Mouse (Mus musculus) right cerebral cortex, postnatal 25 days (tissue): Measurements from ENCODE around the gene Pan2.
A peak's percentile ranks its signal among the peaks of the same experiment; 100 is the strongest.

Experiments used
- DNase-seq: peaks from one replicate; pipeline ENCODE4 v3.0.0; 2022

The Pan2 gene

GRCm38 (mm10) chr10:128337306-128338181 is 34.4 kb downstream of the Pan2 start, which contains the start of gene Cs:
Gene Cs (plus strand): TSS chr10:128337734.
- DNase-seq: peak; percentile 96

- no peak for DNase-seq
These were observed 35.3 kb downstream of the Pan2 start for GRCm38 (mm10) chr10:128338415-128338814.

GRCm38 (mm10) chr10:128338948-128339347 is 35.8 kb downstream of the Pan2 start:
- no peak for DNase-seq

GRCm38 (mm10) chr10:128340257-128340656 is 37.1 kb downstream of the Pan2 start:
- DNase-seq: no peak

GRCm38 (mm10) chr10:128343436-128343835 is 40.3 kb downstream of the Pan2 start:
- DNase-seq: no peak

GRCm38 (mm10) chr10:128344568-128345275 is 41.6 kb downstream of the Pan2 start:
- peak; percentile 56 for DNase-seq

- no peak for DNase-seq
These were observed 44.4 kb downstream of the Pan2 start for GRCm38 (mm10) chr10:128347541-128347940.

- no peak for DNase-seq
These were observed 55.7 kb downstream of the Pan2 start for GRCm38 (mm10) chr10:128358796-128359195.

- no peak for DNase-seq
These were observed 56.1 kb downstream of the Pan2 start for GRCm38 (mm10) chr10:128359226-128359625.

- no peak for DNase-seq
These were observed 58.7 kb downstream of the Pan2 start for GRCm38 (mm10) chr10:128361836-128362235.

GRCm38 (mm10) chr10:128362568-128362967 is 59.4 kb downstream of the Pan2 start:
- no peak for DNase-seq

GRCm38 (mm10) chr10:128367899-128368401 is 64.8 kb downstream of the Pan2 start:
- DNase-seq: peak; percentile 19

- peak; percentile 95 for DNase-seq
These were observed 65.5 kb downstream of the Pan2 start, which contains the start of gene Coq10a for GRCm38 (mm10) chr10:128368402-128369217. Gene Coq10a (minus strand): TSS chr10:128368997.

GRCm38 (mm10) chr10:128369218-128369543 is 66.0 kb downstream of the Pan2 start:
- DNase-seq: no peak

GRCm38 (mm10) chr10:128369599-128369998 is 66.5 kb downstream of the Pan2 start:
- DNase-seq: no peak

GRCm38 (mm10) chr10:128370021-128370420 is 66.9 kb downstream of the Pan2 start:
- no peak for DNase-seq

- no peak for DNase-seq
These were observed 67.5 kb downstream of the Pan2 start for GRCm38 (mm10) chr10:128370601-128371000.
